Mouse (Mus musculus) E14TG2a.4 (cell line): ENCODE data around the gene Ccdc14.

Experiments used
- CTCF ChIP-seq: conservative IDR thresholded peaks from 2 replicates; pipeline ENCODE4 v1.5.1; 2014; ENCODE audit warnings: low read length
- POU5F1 ChIP-seq: IDR thresholded peaks from 2 replicates; pipeline ENCODE4 v1.6.1; 2014; ENCODE audit warnings: low read length, borderline replicate concordance

GRCm38 (mm10) chr16:34706487-34706946, 16.1 kb downstream of the Ccdc14 start:
- no peak for TF ChIP-seq CTCF
- no peak for TF ChIP-seq POU5F1
